Mouse (Mus musculus): ENCODE data around the gene Xdh. TPM values are rescaled to one million over a fixed set of nuclear protein-coding genes. Genes with fewer than 3 reads are reported as not detected.

Gene Xdh
- polyA plus RNA-seq, 1 experiment from 2014 or later = 0.97 TPM

DNA sequence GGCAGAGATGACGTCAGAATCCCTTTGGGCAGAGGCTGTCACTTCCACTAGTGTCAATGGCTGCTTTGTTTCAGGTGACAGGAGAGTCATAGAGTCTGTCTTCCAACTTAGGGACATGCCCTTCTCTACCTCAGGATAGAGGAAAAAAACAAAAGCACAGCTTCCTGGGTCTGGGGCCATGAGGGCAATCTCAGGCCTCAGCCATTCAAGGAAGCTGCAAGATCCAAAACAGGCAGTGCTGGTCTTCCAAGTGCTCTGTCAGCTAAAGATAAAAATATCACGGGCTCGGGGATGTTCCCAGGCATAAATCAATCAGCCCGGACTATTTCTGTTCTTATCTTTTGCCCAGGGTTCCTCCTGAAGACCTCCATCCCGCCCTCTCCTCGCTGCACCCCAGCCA, 68.7 kb downstream of the Xdh start:
- H3K9ac ChIP-seq (ENCODE audit: low read depth, low read length) = no peak overlapping the region
- H3K4me2 ChIP-seq (replicated peaks; ENCODE audit: low read depth, low read length) = no peak overlapping the region
- no peaks in the 10 kb centered on the region for H3K27me3 ChIP-seq (ENCODE audit: control insufficient read depth, insufficient read depth, low read length)
- H3K9me3 ChIP-seq (ENCODE audit: control insufficient read depth, low read length) = no peaks in the 10 kb centered on the region
- WGBS = 63% methylated on average over 6 of the region's 6 CpGs
- H3K36me3 ChIP-seq (ENCODE audit: control insufficient read depth, insufficient read depth, low read length) = no peaks in the 10 kb centered on the region
- ATAC-seq (ENCODE audit: low FRiP score, low TSS enrichment) = 0 out of 2 replicates have a peak, but pooled peaks have one; percentile 22
- H3K4me1 ChIP-seq (ENCODE audit: control insufficient read depth, insufficient read depth, low read length) = no peaks in the 10 kb centered on the region
- no peak overlapping the region for H3K27ac ChIP-seq (ENCODE audit: low read depth, low read length)
- H3K4me3 ChIP-seq (ENCODE audit: low read length) = no peak overlapping the region

DNA sequence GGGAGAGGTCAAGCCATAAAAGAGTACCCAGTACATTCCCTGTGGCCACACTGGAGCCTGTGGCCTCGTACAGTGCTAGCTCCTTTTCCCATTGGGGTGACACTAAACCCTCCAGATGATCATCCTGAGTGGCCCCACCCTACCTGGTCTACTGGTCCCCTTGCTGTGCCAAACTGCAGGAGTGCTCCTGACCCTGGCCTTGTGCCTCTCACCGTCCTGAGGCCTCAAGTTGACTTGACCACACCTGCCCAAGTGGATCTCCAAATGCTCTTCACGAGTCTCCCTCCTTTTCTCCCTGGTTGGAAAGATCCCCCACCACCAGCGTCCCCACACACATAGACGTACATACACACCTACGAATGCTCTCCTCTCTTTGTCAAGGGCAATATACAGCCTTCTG, 69.7 kb downstream of the Xdh start:
- H3K27me3 ChIP-seq (ENCODE audit: control insufficient read depth, insufficient read depth, low read length) = no peaks in the 10 kb centered on the region
- no peak overlapping the region for H3K27ac ChIP-seq (ENCODE audit: low read depth, low read length)
- no peaks in the 10 kb centered on the region for H3K36me3 ChIP-seq (ENCODE audit: control insufficient read depth, insufficient read depth, low read length)
- H3K4me2 ChIP-seq (replicated peaks; ENCODE audit: low read depth, low read length) = no peak overlapping the region
- H3K4me1 ChIP-seq (ENCODE audit: control insufficient read depth, insufficient read depth, low read length) = no peaks in the 10 kb centered on the region
- no peak for ATAC-seq (ENCODE audit: low FRiP score, low TSS enrichment)
- no peak overlapping the region for H3K9ac ChIP-seq (ENCODE audit: low read depth, low read length)
- H3K4me3 ChIP-seq (ENCODE audit: low read length) = no peak overlapping the region
- WGBS = 82% methylated on average over 6 of the region's 6 CpGs
- H3K9me3 ChIP-seq (ENCODE audit: control insufficient read depth, low read length) = no peaks in the 10 kb centered on the region

DNA sequence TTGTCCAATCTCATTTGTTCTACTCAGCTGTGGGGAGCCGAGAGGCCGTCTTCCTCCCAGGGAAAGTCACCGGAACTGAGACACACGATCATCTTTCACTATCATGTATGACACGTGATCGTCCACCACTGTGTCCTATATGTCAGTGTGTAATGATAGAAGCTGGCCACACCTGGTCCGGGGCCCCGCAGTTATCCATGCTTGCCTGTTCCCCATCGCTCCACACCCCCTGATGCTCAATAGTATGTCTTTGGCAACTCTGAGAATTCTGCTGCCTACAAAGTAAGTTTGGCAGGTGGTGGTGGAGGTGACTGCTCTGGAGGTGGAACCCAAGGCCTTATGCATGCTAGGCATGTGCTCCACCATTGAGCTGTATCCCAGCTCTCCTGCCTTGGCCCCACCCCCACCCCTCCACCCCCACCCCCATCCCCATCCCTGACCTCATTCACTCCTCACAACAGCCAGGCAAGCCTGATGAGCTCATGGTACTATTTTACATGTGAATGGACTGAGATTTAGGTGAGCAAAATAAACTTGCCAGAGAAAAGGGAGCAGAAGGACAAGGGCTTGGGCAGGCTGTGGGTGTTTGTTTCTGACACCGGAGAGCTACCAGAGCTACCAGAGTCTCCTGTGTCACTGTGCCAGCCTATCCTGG, 70.6 kb downstream of the Xdh start:
- H3K36me3 ChIP-seq (ENCODE audit: control insufficient read depth, insufficient read depth, low read length) = no peaks in the 10 kb centered on the region
- H3K27me3 ChIP-seq (ENCODE audit: control insufficient read depth, insufficient read depth, low read length) = no peaks in the 10 kb centered on the region
- no peak for ATAC-seq (ENCODE audit: low FRiP score, low TSS enrichment)
- H3K4me3 ChIP-seq (ENCODE audit: low read length) = no peak overlapping the region
- H3K27ac ChIP-seq (ENCODE audit: low read depth, low read length) = no peak overlapping the region
- no peak overlapping the region for H3K9ac ChIP-seq (ENCODE audit: low read depth, low read length)
- H3K9me3 ChIP-seq (ENCODE audit: control insufficient read depth, low read length) = no peaks in the 10 kb centered on the region
- H3K4me1 ChIP-seq (ENCODE audit: control insufficient read depth, insufficient read depth, low read length) = no peaks in the 10 kb centered on the region
- no peak overlapping the region for H3K4me2 ChIP-seq (replicated peaks; ENCODE audit: low read depth, low read length)
- 96% methylated on average over 10 of the region's 10 CpGs for WGBS

DNA sequence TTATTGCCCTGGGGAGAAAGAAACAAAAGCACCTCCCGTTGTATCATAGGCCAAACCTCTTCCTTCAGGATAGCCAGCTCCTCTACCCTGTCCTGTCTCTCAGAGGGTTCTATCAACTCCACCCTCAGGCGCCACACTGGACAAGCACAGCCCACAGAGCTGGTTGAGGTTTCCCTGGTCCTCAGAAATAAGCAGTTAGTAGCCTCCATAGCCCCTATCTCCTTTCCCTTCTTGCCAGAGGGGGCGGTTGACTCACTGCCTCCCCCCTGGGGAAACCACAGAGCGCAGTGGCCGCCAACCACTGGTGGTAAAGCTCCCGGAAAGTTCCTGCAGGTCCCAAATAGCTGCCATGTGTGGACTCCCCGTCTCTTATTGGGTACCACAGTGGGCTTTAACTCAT, 74.3 kb downstream of the Xdh start:
- Histone ChIP-seq H3K4me2 (replicated peaks; ENCODE audit: low read depth, low read length) (no peak overlapping the region), H3K4me1 (ENCODE audit: control insufficient read depth, insufficient read depth, low read length) (no peaks in the 10 kb centered on the region), H3K27me3 (ENCODE audit: control insufficient read depth, insufficient read depth, low read length) (no peaks in the 10 kb centered on the region), H3K9ac (ENCODE audit: low read depth, low read length) (no peak overlapping the region), H3K27ac (ENCODE audit: low read depth, low read length) (no peak overlapping the region), H3K4me3 (ENCODE audit: low read length) (no peak overlapping the region), H3K36me3 (ENCODE audit: control insufficient read depth, insufficient read depth, low read length) (no peaks in the 10 kb centered on the region), H3K9me3 (ENCODE audit: control insufficient read depth, low read length) (no peaks in the 10 kb centered on the region)
- no peak for ATAC-seq (ENCODE audit: low FRiP score, low TSS enrichment)
- 88% methylated on average over 7 of the region's 7 CpGs for WGBS

DNA sequence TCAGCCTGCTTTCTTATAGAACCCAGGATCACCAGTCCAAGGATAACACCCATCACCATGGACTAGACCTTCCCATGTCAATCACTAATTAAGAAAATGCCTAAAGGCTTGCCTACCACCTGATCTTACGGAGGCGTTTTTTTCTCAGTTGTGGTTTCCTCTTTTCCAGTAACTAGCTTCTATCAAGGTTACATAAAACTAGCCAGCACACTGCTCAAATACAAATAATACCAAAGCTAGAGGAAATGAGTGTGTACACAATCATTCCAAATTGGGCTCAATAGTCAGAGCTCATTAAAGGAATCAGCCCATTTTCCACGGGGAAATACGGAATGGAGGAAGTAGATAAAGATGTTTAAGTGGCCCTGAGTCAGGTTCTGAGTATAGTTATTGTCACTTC, 74.7 kb downstream of the Xdh start:
- Histone ChIP-seq H3K4me3 (ENCODE audit: low read length) (no peak overlapping the region), H3K4me1 (ENCODE audit: control insufficient read depth, insufficient read depth, low read length) (no peaks in the 10 kb centered on the region), H3K27ac (ENCODE audit: low read depth, low read length) (no peak overlapping the region), H3K9me3 (ENCODE audit: control insufficient read depth, low read length) (no peaks in the 10 kb centered on the region), H3K4me2 (replicated peaks; ENCODE audit: low read depth, low read length) (no peak overlapping the region), H3K36me3 (ENCODE audit: control insufficient read depth, insufficient read depth, low read length) (no peaks in the 10 kb centered on the region), H3K9ac (ENCODE audit: low read depth, low read length) (no peak overlapping the region), H3K27me3 (ENCODE audit: control insufficient read depth, insufficient read depth, low read length) (no peaks in the 10 kb centered on the region)
- no peak for ATAC-seq (ENCODE audit: low FRiP score, low TSS enrichment)
- 89% methylated on average over 4 of the region's 4 CpGs for WGBS

DNA sequence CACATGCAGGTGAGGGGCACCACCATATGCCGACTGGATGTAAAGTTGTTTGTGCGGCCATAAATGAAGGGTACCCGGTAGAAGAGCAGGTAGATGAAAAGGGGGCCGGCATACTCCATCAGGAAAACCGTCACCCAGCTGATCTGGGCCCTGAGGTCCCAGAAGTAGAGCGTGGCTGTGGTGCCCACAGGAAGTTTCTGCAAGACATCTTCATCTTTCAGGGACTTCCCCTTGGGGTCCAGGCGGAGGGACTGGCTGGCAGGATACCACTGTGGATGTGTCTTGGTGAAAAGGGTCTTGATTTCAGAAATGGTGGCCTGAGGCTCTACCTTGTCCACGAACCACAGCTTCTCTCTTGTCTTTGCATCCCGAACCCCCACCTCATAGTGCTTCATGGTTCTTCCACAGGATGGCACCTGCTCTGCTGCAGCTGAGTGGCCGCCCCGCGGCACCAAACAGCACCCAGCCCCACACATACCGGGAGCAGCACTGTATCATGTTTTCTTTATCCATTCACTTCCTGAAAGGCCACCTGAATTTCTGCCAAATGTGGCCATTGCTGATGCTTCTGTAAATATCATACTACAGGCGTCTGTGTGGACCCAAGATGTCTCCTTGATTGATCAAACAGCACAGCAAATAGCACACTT, 78.9 kb downstream of the Xdh start:
- Histone ChIP-seq H3K27me3 (ENCODE audit: control insufficient read depth, insufficient read depth, low read length) (no peaks in the 10 kb centered on the region), H3K4me3 (ENCODE audit: low read length) (no peak overlapping the region), H3K9ac (ENCODE audit: low read depth, low read length) (no peak overlapping the region), H3K36me3 (ENCODE audit: control insufficient read depth, insufficient read depth, low read length) (no peaks in the 10 kb centered on the region), H3K9me3 (ENCODE audit: control insufficient read depth, low read length) (no peaks in the 10 kb centered on the region), H3K4me1 (ENCODE audit: control insufficient read depth, insufficient read depth, low read length) (no peaks in the 10 kb centered on the region), H3K27ac (ENCODE audit: low read depth, low read length) (no peak overlapping the region), H3K4me2 (replicated peaks; ENCODE audit: low read depth, low read length) (no peak overlapping the region)
- WGBS = 92% methylated on average over 14 of the region's 14 CpGs
- no peak for ATAC-seq (ENCODE audit: low FRiP score, low TSS enrichment)

DNA sequence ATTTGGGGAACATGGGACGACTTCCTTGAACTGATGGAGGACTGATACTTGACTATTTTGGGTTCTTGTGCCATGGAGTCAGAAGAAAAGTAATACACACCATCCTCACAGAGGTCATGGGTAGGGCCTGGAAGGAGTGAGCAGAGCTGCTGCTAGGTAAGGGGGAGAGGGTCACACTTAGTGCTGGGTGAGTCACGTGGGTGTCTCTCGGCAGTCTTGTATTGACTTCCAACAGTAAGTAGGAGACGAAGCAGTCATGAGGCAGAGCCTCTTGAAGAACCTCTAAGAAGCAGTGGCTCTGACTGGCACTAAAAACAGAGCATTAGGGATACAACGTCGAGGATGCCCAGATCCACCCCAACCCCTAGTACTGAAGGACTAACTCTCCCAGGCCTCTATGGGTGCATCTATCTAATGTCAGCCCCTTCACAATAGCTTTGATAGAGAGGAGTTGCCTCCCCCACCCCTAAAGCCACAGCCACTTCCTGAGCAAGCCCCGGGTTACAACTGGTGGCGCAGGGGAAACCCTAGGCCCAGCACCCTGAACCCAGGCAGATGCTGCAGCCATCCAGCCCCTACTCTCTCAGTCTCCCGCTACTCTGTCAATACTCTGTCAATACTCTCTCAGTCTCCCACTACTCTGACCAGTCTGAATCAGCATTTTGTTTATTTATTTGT, 80.8 kb downstream of the Xdh start:
- Histone ChIP-seq H3K27ac (ENCODE audit: low read depth, low read length) (no peak overlapping the region), H3K4me1 (ENCODE audit: control insufficient read depth, insufficient read depth, low read length) (no peaks in the 10 kb centered on the region), H3K36me3 (ENCODE audit: control insufficient read depth, insufficient read depth, low read length) (no peaks in the 10 kb centered on the region), H3K4me2 (replicated peaks; ENCODE audit: low read depth, low read length) (no peak overlapping the region), H3K9ac (ENCODE audit: low read depth, low read length) (no peak overlapping the region), H3K27me3 (ENCODE audit: control insufficient read depth, insufficient read depth, low read length) (no peaks in the 10 kb centered on the region), H3K4me3 (ENCODE audit: low read length) (no peak overlapping the region), H3K9me3 (ENCODE audit: control insufficient read depth, low read length) (no peaks in the 10 kb centered on the region)
- ATAC-seq (ENCODE audit: low FRiP score, low TSS enrichment) = no peak
- WGBS = 94% methylated on average over 9 of the region's 9 CpGs

DNA sequence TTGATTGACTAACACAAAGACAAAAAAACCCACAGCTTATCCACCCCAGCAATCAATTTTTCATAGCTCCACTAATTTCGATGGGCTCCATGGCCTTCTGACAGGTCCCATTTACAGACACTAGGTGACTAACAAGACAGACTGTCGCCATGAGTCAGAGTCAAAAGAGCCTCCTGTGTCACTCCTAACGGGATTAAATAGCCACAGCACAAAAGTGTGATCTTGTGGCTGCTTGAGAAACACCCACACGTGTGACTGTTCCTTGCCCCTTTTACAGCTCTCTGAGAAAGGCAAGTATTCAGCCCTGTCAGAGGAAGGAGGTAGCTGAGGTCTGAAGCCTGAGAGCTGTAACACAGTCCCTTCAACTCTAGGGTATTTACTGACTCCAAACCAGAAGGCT, 96.3 kb downstream of the Xdh start:
- H3K27me3 ChIP-seq (ENCODE audit: control insufficient read depth, insufficient read depth, low read length) = no peaks in the 10 kb centered on the region
- no peak overlapping the region for H3K4me2 ChIP-seq (replicated peaks; ENCODE audit: low read depth, low read length)
- no peak overlapping the region for H3K4me3 ChIP-seq (ENCODE audit: low read length)
- 0 out of 2 replicates have a peak, but pooled peaks cover 3% of the 10 kb centered on the region for H3K9me3 ChIP-seq (ENCODE audit: control insufficient read depth, low read length)
- no peaks in the 10 kb centered on the region for H3K4me1 ChIP-seq (ENCODE audit: control insufficient read depth, insufficient read depth, low read length)
- no peak overlapping the region for H3K27ac ChIP-seq (ENCODE audit: low read depth, low read length)
- no peak for ATAC-seq (ENCODE audit: low FRiP score, low TSS enrichment)
- H3K36me3 ChIP-seq (ENCODE audit: control insufficient read depth, insufficient read depth, low read length) = no peaks in the 10 kb centered on the region
- no peak overlapping the region for H3K9ac ChIP-seq (ENCODE audit: low read depth, low read length)
- WGBS = 59% methylated on average over 4 of the region's 4 CpGs

DNA sequence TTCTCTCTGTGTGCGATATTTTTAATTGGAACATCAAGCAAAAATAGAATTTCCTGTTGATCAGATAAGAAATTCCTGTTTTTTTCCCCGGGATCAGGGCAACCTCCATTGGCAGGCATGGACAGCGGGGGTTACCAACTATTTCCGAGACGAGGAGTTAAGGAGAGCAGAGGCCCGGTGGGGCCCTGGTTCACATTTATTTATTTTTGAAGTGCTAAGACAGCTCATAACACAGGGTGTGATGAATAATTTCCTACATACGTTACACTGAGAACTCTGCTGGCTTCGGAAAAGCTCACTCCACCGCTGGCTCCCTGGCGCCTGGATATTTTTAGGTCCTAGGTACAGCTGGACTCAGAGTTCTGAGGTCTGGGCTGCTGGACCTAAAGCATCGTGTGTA, 97.0 kb downstream of the Xdh start:
- Histone ChIP-seq H3K27me3 (ENCODE audit: control insufficient read depth, insufficient read depth, low read length) (no peaks in the 10 kb centered on the region), H3K36me3 (ENCODE audit: control insufficient read depth, insufficient read depth, low read length) (no peaks in the 10 kb centered on the region), H3K4me1 (ENCODE audit: control insufficient read depth, insufficient read depth, low read length) (no peaks in the 10 kb centered on the region), H3K4me3 (ENCODE audit: low read length) (no peak overlapping the region), H3K4me2 (replicated peaks; ENCODE audit: low read depth, low read length) (no peak overlapping the region), H3K27ac (ENCODE audit: low read depth, low read length) (no peak overlapping the region), H3K9me3 (ENCODE audit: control insufficient read depth, low read length) (0 out of 2 replicates have a peak, but pooled peaks cover 3% of the 10 kb centered on the region), H3K9ac (ENCODE audit: low read depth, low read length) (no peak overlapping the region)
- 79% methylated on average over 11 of the region's 11 CpGs for WGBS
- ATAC-seq (ENCODE audit: low FRiP score, low TSS enrichment) = no peak

Data from kidney, embryonic 14.5 days (tissue).